Mouse (Mus musculus): ENCODE results near the gene Slc1a6.
"Not testable (repeated sequence)": the region's sequence is repeated elsewhere in the genome, so short reads cannot be mapped to it uniquely, and the experiment has no call there.

- TF ChIP-seq CTCF (conservative IDR thresholded peaks at IDR 0.05; ENCODE audit: insufficient read depth, insufficient read length, low read depth, low read length); POLR2A (IDR thresholded peaks at IDR 0.05; ENCODE audit: low read depth, low read length): not testable (repeated sequence)
These were observed 60.2 kb downstream of the Slc1a6 start for GRCm38 (mm10) chr10:78840456-78840855.
